Mouse (Mus musculus): ENCODE measurements around the gene Fubp3. TPM values are rescaled to one million over a fixed set of nuclear protein-coding genes. Genes with fewer than 3 reads are reported as not detected.
A peak's percentile ranks its signal among the peaks of the same experiment; 100 is the strongest.
"Not testable (repeated sequence)": the region's sequence is repeated elsewhere in the genome, so short reads cannot be mapped to it uniquely, and the experiment has no call there.

Fubp3 gene
- total RNA-seq (2014; fragmentation: Nextera tagmentation) = 48.4 and 61.8 TPM in 2 replicates
- total RNA-seq (2017) = 29.8 and 76.8 TPM in 2 replicates

DNA sequence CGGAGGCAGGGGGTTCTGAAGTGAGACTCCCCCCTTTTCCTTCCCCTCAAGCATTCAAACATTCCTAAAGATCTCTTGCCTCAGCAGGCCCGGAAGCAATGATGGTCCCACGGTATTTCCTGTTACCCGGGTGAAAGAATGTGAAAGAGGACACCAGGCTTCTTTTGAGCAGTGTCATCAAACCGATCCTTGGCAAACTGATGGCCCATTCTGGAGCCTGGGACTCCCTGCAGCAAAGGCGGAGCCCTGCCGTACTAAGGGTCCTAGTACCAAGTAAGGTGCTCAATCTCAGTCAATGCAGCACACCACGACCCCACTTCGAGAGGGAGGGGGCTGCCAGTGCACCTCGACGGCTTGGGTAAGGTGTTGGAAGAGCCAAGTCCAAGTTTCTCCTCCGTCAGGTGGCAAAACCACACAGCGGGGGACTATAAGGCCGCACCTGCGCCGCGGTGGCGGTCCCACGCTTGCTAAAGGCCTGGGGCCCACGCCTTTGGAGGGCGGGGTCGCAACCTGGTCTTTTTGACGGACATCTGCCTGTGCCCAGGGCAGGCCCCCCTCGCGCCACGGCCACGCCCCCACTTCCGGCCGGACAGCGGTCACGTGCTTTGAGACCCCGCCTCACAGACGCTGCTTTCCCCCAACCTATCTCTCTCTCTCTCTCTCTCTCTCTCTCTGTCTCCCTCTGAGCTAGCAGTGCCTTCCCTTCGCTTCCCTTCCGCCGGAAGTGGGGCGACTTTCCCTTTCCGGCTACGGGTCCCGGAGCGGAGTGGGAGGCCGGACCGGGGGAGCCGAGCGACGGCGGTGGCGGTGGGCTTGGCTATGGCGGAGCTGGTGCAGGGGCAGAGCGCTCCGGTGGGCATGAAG is at the start of gene Fubp3:
TSS of gene Fubp3 (plus strand) at position 601 of the 864 bp plus-strand sequence.
- ATAC-seq (replicated peaks; ENCODE audit: low FRiP score, low TSS enrichment, poor library complexity, severe bottlenecking) = peak; percentile 90

DNA sequence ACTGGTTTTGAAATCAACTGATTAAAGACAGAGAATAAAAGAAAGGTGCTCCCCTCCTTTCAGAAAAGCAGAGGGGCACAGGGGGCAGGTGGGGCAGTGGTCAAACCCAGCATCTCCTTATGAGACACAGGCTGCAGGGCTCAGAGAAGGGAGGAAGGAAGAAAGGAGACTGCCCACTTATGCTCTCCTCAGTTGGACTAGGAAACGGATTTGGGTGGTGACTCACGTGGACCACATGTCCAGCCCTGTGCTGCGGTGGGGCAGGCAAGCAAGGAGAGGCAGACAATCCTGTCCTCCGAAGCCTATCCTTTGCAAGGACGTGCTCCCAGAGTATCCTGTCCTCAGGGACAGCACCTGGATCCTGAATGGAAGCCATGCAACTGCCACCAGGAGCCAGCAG is 47.8 kb upstream of the Fubp3 start:
- no peak for ATAC-seq (replicated peaks; ENCODE audit: low FRiP score, low TSS enrichment, poor library complexity, severe bottlenecking)

DNA sequence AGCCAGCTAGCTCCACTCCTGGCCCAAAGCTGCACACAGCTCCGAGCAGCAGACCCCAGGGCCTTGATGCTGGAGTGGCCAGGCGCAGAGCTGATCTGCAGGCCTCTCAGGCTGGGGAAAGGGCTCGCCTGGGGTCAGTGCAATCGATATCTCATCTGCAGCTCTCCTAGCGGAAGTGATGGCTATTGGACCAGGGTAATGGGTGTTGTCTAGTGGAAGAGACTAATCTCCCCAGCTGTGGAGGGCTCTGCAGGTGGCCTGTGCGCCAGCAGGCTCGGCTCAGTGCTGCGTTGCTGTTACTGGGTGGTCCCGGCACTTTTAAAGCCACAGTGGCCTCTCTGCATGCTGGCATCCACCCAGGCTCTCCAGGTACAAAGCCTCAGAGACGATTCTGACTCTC is 46.7 kb upstream of the Fubp3 start:
- no peak for ATAC-seq (replicated peaks; ENCODE audit: low FRiP score, low TSS enrichment, poor library complexity, severe bottlenecking)

DNA sequence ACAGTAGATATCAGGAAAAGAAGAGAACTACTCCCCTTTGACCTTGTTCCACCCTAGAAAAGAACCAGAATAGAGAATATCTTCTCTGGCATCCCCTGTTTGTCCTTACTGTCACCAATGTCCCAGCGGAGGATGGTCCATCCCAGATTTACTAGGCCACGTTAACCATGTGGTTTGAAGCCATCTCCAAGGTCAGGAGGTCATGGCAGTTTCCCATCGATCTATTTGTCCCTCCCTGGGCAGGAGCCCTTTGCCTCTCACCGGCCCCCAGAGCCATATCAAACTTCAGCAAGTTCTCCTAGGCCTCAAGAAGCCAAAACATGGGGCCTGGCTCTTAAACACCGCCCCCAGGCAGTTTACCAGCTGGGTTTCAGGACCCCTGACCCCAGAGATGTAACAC is 42.2 kb upstream of the Fubp3 start:
- no peak for ATAC-seq (replicated peaks; ENCODE audit: low FRiP score, low TSS enrichment, poor library complexity, severe bottlenecking)

DNA sequence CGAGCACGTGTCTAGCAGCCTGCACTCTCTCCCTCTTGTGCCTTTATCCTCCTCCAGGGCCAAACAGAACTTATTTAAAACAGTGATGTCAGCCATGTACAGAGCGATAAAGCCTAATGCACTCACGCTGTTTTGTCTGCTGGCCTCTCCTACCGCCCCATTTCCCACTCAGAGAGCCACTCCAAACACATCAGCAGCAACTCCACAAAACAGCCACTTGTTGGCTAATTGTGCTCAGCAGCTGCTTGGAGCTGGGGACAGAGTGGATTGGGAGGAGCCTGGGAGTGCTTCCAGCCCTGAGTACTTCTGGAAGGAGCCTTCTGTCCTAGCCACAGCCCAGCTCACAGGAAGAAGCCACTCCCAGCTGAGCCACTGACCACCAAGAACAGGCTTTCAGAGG is 35.4 kb upstream of the Fubp3 start:
- ATAC-seq (replicated peaks; ENCODE audit: low FRiP score, low TSS enrichment, poor library complexity, severe bottlenecking) = no peak

DNA sequence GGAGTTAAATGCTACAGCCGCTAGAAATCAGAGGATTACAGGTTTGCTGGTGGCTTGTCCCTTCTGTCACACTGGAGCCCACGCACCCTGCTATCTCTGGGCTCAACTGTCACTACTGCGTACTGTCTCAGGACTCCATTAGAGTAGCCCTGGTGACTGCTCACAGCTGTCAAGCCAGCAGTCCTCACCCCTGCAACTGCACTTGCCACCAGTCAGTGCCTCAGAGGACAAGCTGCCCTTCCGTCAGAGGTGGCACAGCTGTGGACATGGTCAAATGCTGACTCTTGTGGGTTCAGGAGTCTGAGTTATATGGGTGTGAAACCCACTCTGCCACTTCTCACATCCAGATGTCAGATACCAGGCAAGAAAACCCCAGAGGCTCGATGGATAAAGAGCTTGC is 33.7 kb upstream of the Fubp3 start:
- no peak for ATAC-seq (replicated peaks; ENCODE audit: low FRiP score, low TSS enrichment, poor library complexity, severe bottlenecking)

DNA sequence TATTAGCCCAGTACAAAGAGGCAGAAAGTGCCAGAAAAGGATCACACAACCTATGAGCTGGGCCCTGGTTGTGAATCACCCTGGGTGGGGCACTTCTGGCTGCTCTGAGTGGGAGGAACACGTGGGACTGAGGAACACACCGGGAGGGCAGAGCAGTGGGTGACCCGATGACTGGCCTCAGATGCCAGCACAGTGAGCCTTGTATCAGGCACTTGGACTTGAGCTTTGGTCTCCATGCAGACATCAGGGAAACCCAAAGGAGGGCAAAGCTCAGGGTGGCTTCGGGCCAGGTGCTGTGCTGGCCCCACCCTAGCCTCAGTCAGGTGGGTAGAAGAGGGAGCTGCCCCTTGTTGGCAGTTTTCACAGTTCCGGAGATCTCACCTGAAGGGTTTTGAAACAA is 30.9 kb upstream of the Fubp3 start:
- ATAC-seq (replicated peaks; ENCODE audit: low FRiP score, low TSS enrichment, poor library complexity, severe bottlenecking) = no peak

DNA sequence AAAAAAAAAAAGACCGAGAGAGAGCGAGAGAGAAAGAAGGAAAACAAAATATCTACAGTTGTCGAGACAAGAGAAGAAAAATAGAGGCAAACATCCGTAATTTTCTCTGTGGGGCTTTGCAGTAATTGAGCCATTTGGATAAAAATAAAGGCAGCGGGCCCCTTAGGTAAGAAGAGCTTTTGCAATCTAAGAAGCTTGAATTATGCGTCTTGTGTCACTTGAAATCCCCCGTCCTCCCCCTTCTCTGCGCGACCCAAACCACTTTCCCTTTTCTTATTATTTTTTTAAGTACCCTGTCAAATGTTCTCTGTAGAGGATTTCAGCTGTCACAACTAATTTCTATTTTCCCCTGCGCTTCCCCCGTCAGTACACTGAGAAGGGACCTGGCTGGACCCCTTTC is 24.7 kb upstream of the Fubp3 start:
- no peak for ATAC-seq (replicated peaks; ENCODE audit: low FRiP score, low TSS enrichment, poor library complexity, severe bottlenecking)

DNA sequence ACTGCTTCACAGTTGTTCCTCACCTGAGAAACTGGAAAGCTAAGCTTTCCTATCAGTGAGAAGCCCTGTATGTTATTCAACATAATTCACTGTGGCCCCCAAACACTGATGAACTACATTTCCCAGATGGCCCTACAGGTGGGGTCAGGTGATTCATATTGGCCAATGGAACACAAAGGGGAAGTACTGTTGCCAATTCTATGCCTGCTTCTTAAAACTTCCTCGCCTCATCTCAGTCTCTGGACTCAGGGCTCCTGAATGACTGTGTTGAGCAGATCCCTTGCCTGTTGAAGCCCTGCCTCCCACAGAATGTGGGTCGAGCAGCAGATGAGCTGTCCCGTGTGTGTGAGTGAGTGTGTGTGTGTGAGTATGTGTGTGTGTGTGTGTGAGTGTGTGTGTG is 21.9 kb upstream of the Fubp3 start:
- no peak; the same call in 1 of the 2 replicates for ATAC-seq (replicated peaks; ENCODE audit: low FRiP score, low TSS enrichment, poor library complexity, severe bottlenecking)

DNA sequence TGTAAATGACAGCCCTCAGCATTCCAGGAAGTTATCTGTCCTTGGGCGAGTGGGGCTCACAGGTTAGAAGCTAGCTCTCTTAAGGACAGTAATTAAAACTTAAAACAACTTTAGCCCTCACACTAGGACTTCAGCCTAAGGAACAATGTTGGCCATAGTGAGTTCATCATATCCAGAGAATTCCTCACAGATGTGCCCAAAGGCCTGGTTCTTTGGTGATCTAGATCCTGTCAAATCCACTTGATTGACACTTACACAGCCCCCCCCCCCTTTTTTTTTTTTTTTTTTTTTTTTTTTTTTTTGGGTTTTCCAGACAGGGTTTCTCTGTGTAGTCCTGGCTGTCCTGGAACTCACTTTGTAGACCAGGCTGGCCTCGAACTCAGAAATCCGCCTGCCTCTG is 21.1 kb upstream of the Fubp3 start:
- ATAC-seq (replicated peaks; ENCODE audit: low FRiP score, low TSS enrichment, poor library complexity, severe bottlenecking) = not testable (repeated sequence)

DNA sequence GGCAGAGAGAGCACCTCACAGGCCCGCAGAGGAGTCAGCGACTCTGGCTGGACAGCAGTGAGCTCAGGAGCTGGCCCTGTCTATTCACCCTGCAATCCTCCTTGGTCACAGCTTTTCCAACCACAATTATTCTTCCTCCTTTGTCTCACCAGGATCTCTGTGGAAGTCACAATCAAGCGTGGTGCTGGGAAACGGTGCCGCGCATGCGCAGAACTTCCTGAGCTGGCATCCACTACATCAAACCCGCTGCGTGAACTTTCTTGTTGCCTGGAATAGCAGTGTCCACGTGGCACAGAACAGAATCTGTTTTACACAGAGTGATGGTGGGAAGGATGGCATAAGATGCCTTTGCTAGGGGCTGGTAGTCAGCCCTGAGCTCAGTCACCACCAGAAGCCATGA is 20.5 kb upstream of the Fubp3 start:
- no peak for ATAC-seq (replicated peaks; ENCODE audit: low FRiP score, low TSS enrichment, poor library complexity, severe bottlenecking)

DNA sequence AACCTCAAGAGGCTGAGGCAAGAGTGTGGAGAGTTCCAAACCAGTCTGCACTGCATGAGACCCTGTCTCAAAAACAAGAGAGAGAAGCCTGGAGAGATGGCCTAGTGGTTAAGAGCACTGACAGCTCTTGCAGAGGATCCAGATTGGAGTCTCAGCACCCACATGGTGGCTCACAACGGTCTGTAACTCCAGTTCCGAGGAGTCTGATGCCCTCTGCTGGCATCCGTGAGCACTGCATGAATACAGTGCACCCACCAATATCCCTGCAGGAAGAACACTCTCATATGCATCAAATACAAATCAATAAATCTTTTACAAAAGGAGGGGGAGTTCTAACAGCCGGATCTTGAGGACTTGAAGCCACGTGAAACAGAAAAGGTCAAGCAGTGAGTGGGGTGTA is 17.8 kb upstream of the Fubp3 start:
- no peak for ATAC-seq (replicated peaks; ENCODE audit: low FRiP score, low TSS enrichment, poor library complexity, severe bottlenecking)

DNA sequence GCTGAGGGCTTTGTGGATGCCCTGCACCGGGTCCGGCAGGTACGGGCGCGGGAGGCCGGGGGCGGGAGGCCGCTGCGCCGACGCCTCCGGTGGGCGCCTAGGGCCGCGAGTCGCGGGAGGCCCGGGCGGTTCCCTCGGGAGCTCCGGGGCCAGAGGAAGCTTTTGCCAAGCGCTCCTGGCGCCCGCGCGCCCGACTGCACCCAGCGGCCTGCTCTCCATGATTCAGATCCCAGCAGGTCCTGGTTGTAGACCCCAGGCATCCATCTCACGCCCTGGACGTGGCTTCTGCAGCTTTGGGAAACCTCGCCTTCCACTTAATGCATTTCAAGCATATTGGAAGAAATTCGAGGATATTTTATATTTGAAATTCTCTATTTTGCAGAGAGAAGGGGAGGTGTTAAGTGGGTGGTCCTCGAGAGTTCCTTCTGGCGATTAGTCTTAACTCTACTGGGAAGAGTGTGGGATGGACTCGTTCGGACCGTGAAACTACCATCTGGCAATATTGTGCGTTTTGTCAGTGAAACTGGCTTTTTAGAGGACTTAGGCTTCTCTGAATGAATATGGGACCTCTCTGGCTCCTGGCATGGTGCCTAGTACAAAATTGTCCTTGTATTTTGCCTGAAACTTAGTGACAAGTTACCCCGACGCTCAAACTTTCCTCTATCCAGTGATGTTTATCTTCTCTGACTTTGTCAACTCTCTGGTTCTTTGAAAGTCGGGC is 624 bp downstream of the Fubp3 start:
- ATAC-seq (replicated peaks; ENCODE audit: low FRiP score, low TSS enrichment, poor library complexity, severe bottlenecking) = 0 out of 2 replicates have a peak, but pooled peaks have one; percentile 12

DNA sequence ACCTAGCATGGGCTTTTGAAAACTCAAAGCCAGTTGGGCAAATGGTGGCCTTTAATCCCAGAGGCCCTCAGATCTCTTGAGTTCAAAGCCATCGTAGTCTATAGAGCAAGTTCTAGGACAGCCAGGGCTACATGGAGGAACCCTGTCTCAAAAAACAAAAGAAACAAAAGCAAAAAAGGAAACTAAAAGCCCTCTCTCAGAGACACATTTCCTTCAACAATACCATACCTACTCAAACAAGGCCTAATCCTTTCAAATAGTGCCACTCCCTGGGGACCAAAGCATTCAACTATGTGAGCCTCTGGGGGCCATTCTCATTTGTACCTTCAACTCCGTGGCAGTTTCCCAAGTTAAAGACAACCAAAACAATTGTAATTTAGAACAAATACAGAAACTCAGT is 9.2 kb downstream of the Fubp3 start:
- ATAC-seq (replicated peaks; ENCODE audit: low FRiP score, low TSS enrichment, poor library complexity, severe bottlenecking) = no peak

DNA sequence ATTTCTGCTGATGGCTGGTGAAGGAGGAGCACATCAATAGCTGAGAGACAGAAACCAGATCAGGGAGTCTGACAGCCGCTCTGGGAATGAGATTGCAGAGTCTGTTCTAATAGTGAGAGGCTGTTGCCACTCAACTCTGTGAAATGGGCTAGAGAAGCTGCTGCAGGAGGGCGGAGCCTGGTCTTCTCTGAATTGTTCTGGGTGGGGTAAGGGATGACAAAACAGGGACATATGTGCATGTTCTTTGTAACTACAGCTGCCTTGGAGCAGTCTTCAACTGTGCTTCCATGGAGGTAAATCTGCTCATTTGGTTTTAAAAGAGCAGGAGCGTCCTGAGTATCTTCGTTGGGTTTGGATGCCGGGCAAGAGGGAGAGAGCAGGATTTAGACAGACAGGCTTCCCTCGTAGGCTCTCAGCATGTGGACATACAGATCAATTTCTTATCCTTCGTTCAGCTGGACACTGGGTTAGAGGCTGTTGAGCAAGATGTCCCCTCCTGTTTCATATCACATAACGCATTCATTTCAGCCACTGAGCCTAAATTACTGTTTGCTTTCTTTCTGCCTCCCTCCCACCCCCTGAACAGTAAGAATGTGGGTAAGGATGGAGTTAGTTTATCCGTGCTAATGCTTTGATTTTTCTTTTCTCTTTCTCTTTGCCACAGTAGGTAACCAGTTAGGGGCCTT is 19.5 kb downstream of the Fubp3 start:
- no peak for ATAC-seq (replicated peaks; ENCODE audit: low FRiP score, low TSS enrichment, poor library complexity, severe bottlenecking)

DNA sequence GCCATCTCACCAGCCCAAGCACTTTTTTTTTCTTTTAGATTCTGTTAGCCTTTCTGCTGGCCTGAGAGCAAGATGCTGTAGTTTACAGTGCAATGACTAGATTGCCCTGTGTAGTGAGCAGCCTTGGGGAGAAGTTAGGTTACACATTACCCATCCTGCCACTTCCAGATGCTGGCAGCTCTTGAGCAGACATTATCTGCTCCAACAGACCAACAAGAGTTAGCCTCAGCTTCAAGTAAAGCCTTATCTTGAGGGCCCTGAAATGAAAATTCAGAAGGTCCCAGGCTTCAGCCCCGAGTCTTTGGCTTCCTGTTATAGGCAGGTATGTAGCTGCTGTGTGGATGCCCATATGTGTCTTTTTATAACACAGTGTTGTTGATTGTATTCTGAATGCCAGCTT is 35.1 kb downstream of the Fubp3 start:
- peak; percentile 94 for ATAC-seq (replicated peaks; ENCODE audit: low FRiP score, low TSS enrichment, poor library complexity, severe bottlenecking)

DNA sequence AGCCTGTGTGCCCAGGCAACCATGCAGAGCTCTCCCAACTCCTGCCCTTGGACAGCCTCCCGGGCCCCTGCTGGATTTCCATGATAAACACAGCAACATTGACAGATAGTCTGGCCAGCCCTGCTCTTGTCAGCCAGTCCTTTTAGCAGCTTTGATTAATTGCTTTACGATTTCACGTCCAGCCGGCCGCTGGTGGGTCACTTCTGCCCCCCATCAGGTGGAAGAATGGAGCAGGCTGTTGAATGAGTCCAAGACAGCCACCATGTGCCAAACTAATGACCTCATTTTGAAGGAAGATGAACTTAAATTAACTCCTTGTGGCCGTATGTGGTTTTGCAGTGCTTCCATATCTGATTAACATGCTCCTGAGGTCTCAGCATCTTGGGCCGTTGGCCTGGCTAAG is 37.4 kb downstream of the Fubp3 start:
- ATAC-seq (replicated peaks; ENCODE audit: low FRiP score, low TSS enrichment, poor library complexity, severe bottlenecking) = peak; percentile 32; the same call in 1 of the 2 replicates

DNA sequence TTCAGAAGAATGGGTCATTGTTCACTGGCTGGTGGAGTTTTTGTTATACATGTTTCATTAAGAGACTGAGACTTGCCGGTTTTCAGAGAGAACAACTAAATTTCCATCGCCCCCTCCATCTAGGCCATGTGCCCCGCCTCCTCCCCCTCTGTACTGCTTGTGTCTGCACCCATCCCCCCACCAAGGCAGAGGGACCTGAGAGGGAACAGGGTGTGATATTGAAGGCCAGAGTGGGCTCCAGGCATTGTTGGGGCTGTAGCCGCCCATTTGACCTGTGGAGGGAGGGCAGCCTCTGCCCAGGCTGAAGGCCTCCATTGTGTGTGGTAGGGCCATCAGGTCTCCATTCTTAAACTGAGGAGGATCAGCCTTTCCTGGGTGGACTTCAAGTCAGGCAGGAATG is 38.5 kb downstream of the Fubp3 start:
- no peak for ATAC-seq (replicated peaks; ENCODE audit: low FRiP score, low TSS enrichment, poor library complexity, severe bottlenecking)

DNA sequence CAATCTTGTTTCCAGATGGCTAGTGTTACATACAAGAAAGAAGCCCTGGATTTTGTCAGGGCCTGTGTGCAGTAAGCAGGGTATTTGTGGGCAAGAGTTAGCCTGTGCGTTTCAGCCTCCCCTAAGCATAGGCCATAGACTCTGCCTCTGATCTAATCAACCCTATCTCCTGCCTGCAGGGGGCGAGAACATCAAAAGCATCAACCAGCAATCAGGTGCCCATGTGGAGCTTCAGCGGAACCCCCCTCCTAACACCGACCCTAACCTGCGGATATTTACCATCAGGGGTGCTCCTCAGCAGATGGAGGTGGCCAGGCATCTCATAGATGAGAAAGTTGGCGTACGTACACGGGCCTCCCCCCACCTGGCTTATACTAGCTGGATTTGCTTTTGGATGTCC is 38.9 kb downstream of the Fubp3 start:
- no peak for ATAC-seq (replicated peaks; ENCODE audit: low FRiP score, low TSS enrichment, poor library complexity, severe bottlenecking)

DNA sequence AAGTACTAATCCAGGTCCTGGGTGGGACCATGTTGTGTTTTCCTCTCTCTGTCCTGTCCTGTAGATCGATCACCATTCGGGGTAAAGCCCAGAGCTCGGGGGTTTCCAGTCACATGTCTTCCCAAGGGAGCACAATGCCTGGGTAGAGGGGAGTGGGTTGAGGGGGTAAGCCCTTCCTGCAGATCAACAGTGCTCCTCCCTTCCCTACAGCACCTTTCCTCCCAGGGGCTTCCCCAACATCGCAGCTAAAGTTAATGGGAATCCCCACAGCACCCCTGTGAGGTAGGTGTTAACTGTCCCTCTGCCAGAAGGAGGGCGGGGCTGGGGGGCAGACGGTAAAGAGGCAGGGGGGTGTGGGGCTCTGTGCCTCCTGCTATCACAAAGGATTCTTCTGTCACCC is 40.2 kb downstream of the Fubp3 start:
- no peak for ATAC-seq (replicated peaks; ENCODE audit: low FRiP score, low TSS enrichment, poor library complexity, severe bottlenecking)

All from megakaryocyte-erythroid progenitor cell, adult 5-6 weeks (primary cell).